Mouse (Mus musculus): ENCODE measurements around the gene Igf1r. TPM values are rescaled to one million over a fixed set of nuclear protein-coding genes. Genes with fewer than 3 reads are reported as not detected.

Igf1r gene
- polyA plus RNA-seq, 1 experiment, result 0.17 TPM

DNA sequence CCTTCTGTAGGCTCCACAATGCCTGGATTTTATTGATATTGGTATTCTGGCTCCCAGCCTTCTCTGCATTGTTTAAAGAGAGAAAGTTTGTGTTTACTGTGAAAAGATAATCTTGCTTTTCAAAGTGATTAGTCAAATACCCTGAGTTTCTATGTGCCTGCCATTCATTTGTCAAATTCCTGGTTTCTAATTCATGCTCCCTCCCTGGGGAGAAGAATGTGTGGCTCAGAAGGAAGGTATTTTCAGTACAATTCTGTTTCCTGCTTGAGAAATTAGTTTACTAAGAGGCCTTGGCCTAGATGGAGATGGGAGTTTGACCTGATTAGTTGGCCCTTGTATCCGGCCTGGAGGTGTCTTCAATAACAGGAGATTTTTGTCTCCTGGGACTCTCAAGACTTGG is 228.5 kb downstream of the Igf1r start:
- Histone ChIP-seq H3K9me3 (ENCODE audit: control insufficient read depth, low read length) (no peaks in the 10 kb centered on the region), H3K27me3 (ENCODE audit: control insufficient read depth) (no peaks in the 10 kb centered on the region), H3K4me3 (replicated peaks) (no peak overlapping the region), H3K4me1 (ENCODE audit: control insufficient read depth) (peaks cover 11% of the 10 kb centered on the region), H3K36me3 (ENCODE audit: control insufficient read depth) (peaks cover 26% of the 10 kb centered on the region)
- TF ChIP-seq TAL1 (IDR thresholded peaks at IDR 0.05; ENCODE audit: low read length) (no peak), GATA1 (IDR thresholded peaks at IDR 0.05; ENCODE audit: low read length) (no peak)

DNA sequence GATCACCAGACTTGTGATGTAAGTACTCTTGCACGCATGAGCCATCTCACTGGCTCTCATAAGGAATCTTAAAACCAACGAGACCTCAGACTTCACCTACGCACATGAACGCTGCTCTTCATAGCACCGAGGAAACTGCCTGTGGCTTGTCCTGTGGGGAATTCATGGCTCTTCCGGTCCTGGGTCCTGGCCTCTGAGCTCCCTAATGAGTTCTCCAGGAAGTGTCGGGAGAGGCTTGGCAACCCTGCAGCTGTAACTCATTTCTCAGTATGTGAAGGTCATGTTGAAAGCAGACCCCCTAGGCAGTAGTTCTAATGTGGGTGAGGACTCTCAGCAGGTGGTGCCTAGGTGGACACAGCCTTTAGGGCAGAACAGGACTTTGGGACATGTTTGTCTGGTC is 229.4 kb downstream of the Igf1r start:
- Histone ChIP-seq H3K4me3 (replicated peaks) (no peak overlapping the region), H3K4me1 (ENCODE audit: control insufficient read depth) (peaks cover 11% of the 10 kb centered on the region), H3K36me3 (ENCODE audit: control insufficient read depth) (peaks cover 29% of the 10 kb centered on the region), H3K27me3 (ENCODE audit: control insufficient read depth) (no peaks in the 10 kb centered on the region), H3K9me3 (ENCODE audit: control insufficient read depth, low read length) (no peaks in the 10 kb centered on the region)
- TF ChIP-seq TAL1 (IDR thresholded peaks at IDR 0.05; ENCODE audit: low read length), result no peak
- TF ChIP-seq GATA1 (IDR thresholded peaks at IDR 0.05; ENCODE audit: low read length), result no peak

DNA sequence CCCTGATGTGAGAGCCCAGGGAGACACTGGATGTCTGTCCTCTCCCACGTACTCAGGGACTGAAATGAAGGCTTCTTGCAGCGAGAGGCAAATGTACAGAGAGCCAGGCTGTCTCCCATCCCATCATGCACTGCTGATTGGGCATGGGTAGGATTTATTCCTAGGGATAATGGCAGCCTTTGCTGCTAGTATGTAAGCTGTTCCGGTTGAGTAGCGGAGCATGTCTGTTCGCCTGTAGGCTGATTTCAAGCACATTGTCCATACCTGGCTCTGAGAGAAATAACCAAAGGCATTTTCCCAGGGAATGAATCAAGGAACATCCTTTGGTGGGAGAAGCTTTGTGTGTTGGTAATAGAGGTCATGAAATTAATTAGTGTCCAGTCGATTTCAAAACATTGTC is 230.1 kb downstream of the Igf1r start:
- peaks cover 11% of the 10 kb centered on the region for H3K4me1 ChIP-seq (ENCODE audit: control insufficient read depth)
- TF ChIP-seq GATA1 (IDR thresholded peaks at IDR 0.05; ENCODE audit: low read length) (no peak), TAL1 (IDR thresholded peaks at IDR 0.05; ENCODE audit: low read length) (no peak)
- H3K27me3 ChIP-seq (ENCODE audit: control insufficient read depth), result no peaks in the 10 kb centered on the region
- no peaks in the 10 kb centered on the region for H3K9me3 ChIP-seq (ENCODE audit: control insufficient read depth, low read length)
- H3K36me3 ChIP-seq (ENCODE audit: control insufficient read depth), result peaks cover 32% of the 10 kb centered on the region
- no peak overlapping the region for H3K4me3 ChIP-seq (replicated peaks)

DNA sequence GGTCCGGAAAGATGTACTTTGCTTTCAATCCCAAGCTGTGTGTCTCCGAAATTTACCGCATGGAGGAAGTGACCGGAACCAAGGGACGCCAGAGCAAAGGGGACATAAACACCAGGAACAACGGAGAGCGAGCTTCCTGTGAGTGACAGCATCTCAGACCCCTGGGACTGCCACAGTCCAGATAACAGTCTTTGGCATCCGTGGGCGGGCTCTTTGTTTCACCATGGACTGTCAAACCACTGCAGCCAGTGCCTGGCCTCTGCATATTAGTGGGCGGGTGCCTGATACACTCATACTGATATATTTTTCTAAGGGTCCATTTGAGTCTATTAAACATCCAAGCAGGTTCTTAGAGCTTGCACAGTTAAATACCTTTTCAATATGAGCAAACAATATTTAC is 230.8 kb downstream of the Igf1r start:
- TF ChIP-seq GATA1 (IDR thresholded peaks at IDR 0.05; ENCODE audit: low read length) (no peak), TAL1 (IDR thresholded peaks at IDR 0.05; ENCODE audit: low read length) (no peak)
- H3K9me3 ChIP-seq (ENCODE audit: control insufficient read depth, low read length), result no peaks in the 10 kb centered on the region
- peaks cover 36% of the 10 kb centered on the region for H3K36me3 ChIP-seq (ENCODE audit: control insufficient read depth)
- H3K4me3 ChIP-seq (replicated peaks), result no peak overlapping the region
- no peaks in the 10 kb centered on the region for H3K27me3 ChIP-seq (ENCODE audit: control insufficient read depth)
- peaks cover 16% of the 10 kb centered on the region for H3K4me1 ChIP-seq (ENCODE audit: control insufficient read depth)

DNA sequence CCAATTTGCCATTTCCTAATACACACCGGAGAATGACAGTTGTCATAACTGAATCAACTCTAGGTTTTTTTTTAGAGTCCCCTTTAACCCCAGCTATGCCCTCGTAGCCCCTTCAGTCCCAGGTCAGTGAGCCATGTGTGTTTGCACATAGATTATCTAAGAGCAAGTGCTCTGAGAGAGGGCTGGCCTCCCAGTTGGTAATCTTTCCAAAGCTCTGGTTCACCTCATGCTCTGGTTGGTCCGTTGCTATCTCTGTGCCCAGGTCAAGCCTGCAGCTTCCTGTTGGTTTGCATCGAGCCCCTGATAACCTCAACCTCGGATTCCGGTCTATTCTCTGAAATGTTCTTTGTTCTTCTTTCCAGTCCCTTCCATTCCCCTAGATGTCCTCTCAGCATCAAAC is 236.6 kb downstream of the Igf1r start:
- H3K9me3 ChIP-seq (ENCODE audit: control insufficient read depth, low read length), result no peaks in the 10 kb centered on the region
- no peak for TF ChIP-seq TAL1 (IDR thresholded peaks at IDR 0.05; ENCODE audit: low read length)
- no peak for TF ChIP-seq GATA1 (IDR thresholded peaks at IDR 0.05; ENCODE audit: low read length)
- no peak overlapping the region for H3K4me3 ChIP-seq (replicated peaks)
- H3K27me3 ChIP-seq (ENCODE audit: control insufficient read depth), result no peaks in the 10 kb centered on the region
- H3K4me1 ChIP-seq (ENCODE audit: control insufficient read depth), result peaks cover 33% of the 10 kb centered on the region
- peaks cover 63% of the 10 kb centered on the region for H3K36me3 ChIP-seq (ENCODE audit: control insufficient read depth)

DNA sequence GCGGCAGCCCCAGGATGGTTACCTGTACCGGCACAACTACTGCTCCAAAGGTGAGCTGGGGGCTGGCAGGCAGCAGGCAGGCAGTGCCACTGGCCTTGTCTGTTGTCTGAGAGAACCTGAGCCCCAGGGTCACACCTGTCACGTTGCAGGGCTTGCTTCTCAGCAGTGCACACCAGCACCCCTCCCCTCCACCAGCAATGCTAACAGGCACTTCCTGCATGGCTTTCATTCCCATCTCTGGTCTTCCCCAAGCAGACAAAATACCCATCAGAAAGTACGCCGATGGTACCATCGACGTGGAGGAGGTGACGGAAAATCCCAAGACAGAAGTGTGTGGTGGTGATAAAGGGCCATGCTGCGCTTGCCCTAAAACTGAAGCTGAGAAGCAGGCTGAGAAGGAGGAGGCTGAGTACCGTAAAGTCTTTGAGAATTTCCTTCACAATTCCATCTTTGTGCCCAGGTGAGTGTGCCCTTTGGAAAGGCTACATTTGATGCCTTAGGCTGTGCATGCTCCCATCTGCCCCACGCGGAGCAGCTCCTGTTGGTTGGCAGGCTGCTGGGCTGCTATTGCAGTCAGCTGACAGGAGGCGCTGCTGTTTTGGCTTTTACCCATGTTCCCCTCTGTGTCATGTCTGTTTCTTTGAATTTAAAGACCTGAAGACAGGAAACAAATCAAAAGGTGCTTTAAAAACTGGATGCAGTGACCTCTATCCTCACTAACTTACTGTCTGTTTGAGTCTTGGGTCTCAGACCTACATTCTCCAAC is 237.2 kb downstream of the Igf1r start:
- Histone ChIP-seq H3K36me3 (ENCODE audit: control insufficient read depth) (peaks cover 63% of the 10 kb centered on the region), H3K9me3 (ENCODE audit: control insufficient read depth, low read length) (no peaks in the 10 kb centered on the region), H3K27me3 (ENCODE audit: control insufficient read depth) (no peaks in the 10 kb centered on the region), H3K4me1 (ENCODE audit: control insufficient read depth) (peaks cover 33% of the 10 kb centered on the region), H3K4me3 (replicated peaks) (no peak overlapping the region)
- TF ChIP-seq GATA1 (IDR thresholded peaks at IDR 0.05; ENCODE audit: low read length), result no peak
- TF ChIP-seq TAL1 (IDR thresholded peaks at IDR 0.05; ENCODE audit: low read length), result no peak

DNA sequence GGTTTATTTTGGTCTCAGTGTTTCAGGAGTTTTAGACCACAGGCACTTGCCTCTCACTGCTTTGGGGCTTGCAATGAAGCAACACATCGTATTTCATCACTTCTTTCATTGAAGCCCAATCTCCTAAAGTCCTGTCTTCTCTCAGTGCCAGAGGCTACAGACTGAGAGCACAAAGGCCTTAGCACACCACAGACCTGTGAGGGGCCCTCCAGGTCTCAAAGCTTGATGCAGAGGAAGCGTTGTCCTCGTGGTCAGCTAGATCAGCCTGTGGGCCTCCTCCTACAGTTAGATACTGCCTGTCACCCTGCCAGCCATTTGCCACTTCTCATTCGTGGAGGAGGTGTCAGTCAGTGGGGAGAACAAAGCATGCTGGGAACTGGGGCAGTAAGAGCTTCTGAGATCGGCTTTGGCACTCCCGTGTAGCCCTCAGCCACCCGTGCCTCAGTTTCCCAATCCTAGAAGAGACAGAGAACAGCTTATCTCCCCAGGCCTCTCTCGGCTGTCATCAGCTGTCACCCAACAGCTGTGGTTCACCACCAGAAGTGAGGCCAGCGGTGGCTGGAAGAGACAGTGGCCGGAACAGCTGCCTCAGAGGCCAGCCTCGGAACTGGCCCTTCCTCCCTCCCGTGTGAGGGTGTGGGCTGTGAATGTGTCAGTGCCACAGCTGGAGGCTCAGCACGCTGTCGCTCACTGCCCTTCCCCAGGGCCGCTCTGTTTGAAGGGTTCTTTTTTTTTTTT is 241.5 kb downstream of the Igf1r start:
- no peak overlapping the region for H3K4me3 ChIP-seq (replicated peaks)
- no peaks in the 10 kb centered on the region for H3K9me3 ChIP-seq (ENCODE audit: control insufficient read depth, low read length)
- TF ChIP-seq GATA1 (IDR thresholded peaks at IDR 0.05; ENCODE audit: low read length) (no peak), TAL1 (IDR thresholded peaks at IDR 0.05; ENCODE audit: low read length) (no peak)
- H3K4me1 ChIP-seq (ENCODE audit: control insufficient read depth), result peaks cover 21% of the 10 kb centered on the region
- peaks cover 67% of the 10 kb centered on the region for H3K36me3 ChIP-seq (ENCODE audit: control insufficient read depth)
- H3K27me3 ChIP-seq (ENCODE audit: control insufficient read depth), result no peaks in the 10 kb centered on the region

DNA sequence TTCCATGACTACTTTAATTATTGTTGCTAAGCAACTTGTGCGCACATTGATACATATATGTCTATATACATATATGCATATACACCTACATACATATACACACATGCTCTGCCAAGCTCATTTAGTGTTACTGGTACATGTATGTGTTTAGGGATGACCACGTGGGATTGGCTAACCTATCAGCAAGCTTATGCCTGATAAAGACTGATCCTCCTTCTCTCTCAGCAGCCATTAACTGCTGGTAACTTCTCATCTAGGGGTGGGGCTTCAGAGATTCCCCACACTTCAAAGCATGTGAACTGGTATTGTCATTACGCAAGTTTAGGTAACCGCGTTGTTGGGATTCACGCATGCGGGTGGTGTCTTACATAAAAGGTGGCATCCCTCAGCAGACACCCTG is 247.0 kb downstream of the Igf1r start:
- peaks cover 56% of the 10 kb centered on the region for H3K36me3 ChIP-seq (ENCODE audit: control insufficient read depth)
- no peak for TF ChIP-seq GATA1 (IDR thresholded peaks at IDR 0.05; ENCODE audit: low read length)
- no peak for TF ChIP-seq TAL1 (IDR thresholded peaks at IDR 0.05; ENCODE audit: low read length)
- H3K9me3 ChIP-seq (ENCODE audit: control insufficient read depth, low read length), result no peaks in the 10 kb centered on the region
- H3K4me3 ChIP-seq (replicated peaks), result no peak overlapping the region
- no peaks in the 10 kb centered on the region for H3K27me3 ChIP-seq (ENCODE audit: control insufficient read depth)
- H3K4me1 ChIP-seq (ENCODE audit: control insufficient read depth), result peaks cover 1% of the 10 kb centered on the region; the same call in 1 of the 2 replicates

DNA sequence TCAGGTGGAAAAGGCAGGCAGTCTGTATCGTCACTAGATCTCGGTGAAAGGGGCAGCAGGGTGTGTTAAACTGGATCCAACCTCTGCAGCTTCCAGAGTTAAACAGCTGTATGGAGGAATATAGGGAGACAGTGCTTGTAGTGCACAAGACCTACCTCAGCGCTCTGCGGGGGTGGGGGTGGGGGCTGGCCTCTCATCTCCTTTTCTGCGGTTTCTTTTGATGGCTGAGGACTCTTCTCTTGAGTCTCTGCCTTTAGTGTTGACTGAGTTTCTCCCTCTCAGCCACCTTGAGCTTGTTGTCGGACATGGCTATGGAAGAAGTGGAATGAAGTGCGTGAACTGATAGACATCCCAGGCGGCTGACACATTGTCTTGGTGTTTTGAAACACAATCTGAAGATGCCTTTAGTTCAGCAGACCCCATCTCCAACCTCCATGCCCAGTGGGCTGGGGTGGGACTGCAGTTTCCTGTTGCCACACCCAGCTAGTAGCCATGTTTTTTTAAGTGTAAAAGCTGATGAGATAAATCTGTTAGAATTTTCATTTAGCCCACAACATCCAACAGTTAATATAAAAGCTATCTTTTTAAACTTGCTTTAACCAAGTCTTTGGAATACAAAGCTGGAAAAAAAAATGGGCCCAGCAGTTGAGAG is 253.3 kb downstream of the Igf1r start:
- H3K36me3 ChIP-seq (ENCODE audit: control insufficient read depth), result peaks cover 50% of the 10 kb centered on the region
- no peaks in the 10 kb centered on the region for H3K9me3 ChIP-seq (ENCODE audit: control insufficient read depth, low read length)
- no peaks in the 10 kb centered on the region for H3K27me3 ChIP-seq (ENCODE audit: control insufficient read depth)
- H3K4me1 ChIP-seq (ENCODE audit: control insufficient read depth), result no peaks in the 10 kb centered on the region
- TF ChIP-seq GATA1 (IDR thresholded peaks at IDR 0.05; ENCODE audit: low read length) (no peak), TAL1 (IDR thresholded peaks at IDR 0.05; ENCODE audit: low read length) (no peak)
- no peak overlapping the region for H3K4me3 ChIP-seq (replicated peaks)
